Mouse (Mus musculus) c-Kit-positive CD71-negative TER-119-negative erythroid progenitor cells, embryonic 14.5 days (primary cell): Measurements from ENCODE around the gene Mrpl22.
"Not testable (repeated sequence)": the region's sequence is repeated elsewhere in the genome, so short reads cannot be mapped to it uniquely, and the experiment has no call there.

ENCODE experiments used
- DNase-seq: peaks from one replicate; pipeline ENCODE4 v3.0.0-alpha.2; 2013; ENCODE audit warnings: low read depth

Mrpl22 gene

DNA sequence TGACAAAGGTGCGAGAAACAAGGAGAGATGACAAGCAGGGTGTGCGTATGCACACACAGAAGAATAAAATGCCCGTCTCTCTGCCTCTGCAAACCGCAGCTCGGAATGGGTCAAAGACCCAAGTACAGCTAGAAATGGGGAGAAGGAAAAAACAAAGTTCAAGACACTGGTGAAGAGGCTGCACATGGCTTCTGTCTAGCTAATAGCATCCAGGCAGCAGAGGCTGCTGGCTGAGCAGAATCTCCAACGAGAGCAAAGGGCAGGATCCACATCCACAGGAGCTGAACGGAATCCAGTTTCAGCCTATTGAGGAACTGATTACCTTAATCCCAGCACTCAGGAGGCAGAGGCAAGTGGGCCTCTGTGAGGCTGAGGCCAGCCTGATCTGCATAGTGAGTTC, 9.3 kb downstream of the Mrpl22 start:
- no peak for DNase-seq

DNA sequence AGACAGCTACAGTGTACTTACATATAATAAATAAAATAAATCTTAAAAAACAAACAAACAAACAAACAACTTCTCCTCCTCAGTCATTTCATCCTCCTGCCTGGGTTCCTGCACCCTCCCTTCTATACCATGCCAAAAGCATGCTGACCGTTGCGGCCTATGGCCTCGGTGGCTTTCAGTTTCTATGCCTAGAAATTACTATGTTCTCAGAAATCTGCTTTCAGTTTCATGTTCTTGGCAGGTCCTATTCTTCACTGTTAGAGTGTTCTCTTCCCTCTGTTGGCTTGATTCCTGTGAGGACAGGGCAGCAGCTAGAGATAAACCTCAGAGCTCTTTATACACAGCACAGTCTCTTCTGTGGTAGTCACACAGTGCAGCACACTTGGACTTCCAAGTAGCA, 12.1 kb downstream of the Mrpl22 start:
- DNase-seq = no peak

DNA sequence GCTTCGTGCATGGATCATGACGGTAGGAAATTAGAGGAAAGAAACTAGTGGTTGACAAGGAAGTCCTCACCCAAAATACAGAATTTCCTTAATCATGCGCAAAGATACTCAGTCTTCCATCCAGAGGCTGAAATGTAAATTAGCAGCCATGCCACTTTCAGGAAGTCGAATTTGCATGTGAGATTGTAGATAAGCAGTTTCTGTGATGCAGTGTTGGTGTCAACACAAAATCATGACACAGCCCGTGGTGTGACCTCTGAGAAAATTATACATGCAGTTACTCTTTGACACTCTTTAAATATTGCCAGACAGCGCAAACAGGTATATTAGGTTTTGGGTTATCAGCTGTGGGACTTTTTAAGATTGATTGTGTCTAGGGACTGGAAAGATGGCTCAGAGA, 18.2 kb downstream of the Mrpl22 start:
- no peak for DNase-seq

DNA sequence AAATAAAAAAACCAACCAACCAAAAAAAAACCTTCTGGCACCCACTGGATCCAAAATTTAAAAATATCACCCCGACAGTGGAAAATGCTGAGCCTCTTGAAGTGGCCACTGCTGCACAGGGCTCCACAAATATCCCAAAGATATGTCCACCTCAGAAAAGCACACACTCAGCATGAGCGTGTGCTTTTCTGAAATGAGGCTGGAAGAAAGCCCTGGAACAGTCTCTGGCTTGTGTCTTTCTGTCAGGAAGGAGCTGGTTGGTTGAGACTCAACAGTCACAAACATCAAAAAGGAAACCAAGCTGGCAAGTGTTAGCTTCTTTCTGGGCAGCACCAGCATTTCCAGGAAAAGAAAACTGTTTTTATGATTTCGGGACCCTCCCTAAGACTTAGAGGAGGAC, 21.9 kb downstream of the Mrpl22 start:
- DNase-seq = no peak

DNA sequence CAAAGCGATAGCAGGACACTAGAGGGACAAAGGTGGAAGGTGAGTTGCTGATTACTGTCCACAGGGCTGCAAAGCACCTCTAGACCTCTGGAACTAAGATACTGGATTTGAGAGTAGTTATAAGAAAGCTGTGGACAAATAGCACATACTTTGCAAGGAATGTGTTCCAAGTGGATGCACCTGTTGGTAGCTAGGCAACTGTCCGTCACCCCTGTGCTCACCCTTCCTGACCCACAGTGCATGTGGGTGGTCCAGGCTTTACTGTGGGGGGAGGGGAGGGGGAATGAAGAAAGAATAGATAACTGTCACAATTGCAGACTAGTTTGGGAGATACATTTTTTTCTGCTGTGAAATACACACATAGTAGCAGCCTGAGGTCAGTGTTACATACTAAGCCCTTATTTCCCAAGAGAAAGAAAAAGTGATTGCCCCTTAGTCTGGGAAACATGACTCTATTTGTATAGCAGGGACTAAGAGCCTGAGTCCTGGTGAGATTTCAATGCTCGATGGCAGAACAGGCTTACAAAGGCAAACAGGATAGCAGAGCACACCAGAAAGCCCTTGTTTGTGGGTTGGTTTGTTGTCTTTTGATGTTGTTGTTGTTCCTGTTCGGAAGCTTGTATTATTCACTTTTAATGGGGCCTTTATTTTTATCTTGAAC, 22.5 kb downstream of the Mrpl22 start:
- DNase-seq = no peak

DNA sequence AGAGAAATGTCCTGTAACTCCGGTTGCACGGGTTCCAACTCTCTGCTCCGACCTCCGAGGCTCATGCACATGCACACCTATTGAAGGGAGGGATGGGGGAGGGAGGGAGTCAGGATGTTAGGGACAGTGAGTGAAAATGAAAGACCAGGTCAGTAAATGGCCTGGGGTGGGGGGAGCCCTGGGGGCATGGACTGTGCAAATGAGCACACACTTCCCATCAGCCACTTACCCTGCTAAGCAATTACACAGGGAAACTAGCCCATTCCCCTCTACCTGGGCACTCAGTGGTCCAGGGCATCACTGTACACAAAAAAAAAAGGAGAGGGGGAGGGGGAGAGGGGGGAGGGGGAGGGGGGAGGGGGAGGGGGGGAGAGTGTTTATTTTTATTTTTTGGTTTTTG, 27.2 kb downstream of the Mrpl22 start:
- DNase-seq = no peak

DNA sequence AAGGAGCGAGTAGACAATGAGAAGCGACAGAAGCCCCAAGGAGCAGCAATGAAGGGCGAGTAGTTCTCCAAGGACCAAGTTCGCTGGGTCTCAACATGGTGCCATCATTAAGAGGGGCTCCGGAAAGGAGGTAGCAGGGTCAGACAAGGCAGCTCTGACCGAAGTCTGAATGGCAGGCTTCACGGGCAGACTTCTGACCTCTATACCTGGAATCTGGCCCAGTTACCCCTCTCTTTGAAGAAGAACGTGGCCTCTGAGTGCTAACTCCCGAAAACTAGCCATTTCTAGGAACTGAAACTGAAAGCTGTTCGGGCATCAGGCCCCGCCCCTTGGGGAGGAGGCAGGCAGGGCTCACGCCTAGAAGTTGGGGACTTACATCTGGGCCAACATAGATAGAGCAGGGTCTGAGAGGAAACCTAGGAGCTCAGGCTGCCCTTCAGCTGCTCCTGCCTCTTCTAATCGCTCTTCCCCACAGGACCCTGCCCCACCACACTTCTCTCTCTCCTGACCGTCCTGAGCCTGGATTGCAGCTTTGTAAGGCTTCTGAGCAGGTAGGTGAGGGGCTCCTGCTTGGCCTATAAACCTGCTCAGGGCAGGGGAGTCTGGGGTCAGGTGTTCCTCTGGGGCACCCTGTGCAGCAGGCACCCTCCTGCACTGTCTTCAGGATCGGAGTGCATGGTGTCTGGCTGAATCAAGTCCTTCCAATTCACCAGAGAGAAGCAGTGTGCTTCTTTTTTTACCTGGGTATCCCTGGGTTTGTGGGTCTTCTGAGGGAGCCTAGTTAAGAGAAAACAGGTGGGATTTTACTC, 28.0 kb downstream of the Mrpl22 start, which contains the start of the genes Igtp and Irgm2:
Gene Igtp (plus strand): TSS at position 328 of the 809 bp plus-strand sequence.
Gene Irgm2 (plus strand): TSS at position 390 of the 809 bp plus-strand sequence.
- not testable (repeated sequence) for DNase-seq

DNA sequence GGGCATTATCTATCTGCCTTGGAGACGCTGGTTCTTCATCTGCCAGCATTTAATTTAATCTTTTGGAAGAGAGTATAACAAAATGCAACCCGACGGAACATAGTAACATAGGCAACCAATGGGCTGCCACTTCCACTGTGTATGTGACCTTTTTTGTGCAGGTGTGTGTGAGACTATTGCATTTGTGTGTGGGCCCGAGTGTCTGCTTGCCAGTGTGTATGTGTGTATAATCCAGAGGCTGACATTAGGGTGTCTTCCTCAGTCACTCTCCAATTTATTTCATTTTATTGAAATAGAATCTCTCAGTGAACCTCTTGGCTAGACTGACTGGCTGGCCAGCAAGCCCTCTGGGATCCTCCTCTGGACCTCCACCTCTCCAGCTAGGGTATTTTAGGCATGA, 28.8 kb downstream of the Mrpl22 start:
- DNase-seq = no peak

DNA sequence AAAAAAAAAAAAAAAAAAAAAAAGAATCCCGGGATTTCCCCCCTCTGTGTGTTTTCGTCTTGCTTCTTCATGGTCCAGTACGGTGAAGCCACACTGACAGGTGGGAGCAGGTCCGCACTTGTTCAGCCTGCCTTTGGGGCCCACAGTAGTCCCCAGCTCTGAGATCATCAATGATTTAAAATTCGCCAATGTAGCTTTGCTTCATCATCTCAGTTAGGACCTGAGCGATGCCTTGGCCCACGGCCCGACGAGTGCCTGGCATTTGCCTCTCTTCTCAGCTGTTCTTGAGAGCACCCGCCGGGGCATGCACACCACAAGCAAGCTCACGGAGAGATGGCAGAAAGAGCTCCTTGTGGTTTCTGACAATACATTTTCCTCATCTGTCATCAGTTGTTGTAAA, 29.6 kb downstream of the Mrpl22 start:
- DNase-seq = no peak

DNA sequence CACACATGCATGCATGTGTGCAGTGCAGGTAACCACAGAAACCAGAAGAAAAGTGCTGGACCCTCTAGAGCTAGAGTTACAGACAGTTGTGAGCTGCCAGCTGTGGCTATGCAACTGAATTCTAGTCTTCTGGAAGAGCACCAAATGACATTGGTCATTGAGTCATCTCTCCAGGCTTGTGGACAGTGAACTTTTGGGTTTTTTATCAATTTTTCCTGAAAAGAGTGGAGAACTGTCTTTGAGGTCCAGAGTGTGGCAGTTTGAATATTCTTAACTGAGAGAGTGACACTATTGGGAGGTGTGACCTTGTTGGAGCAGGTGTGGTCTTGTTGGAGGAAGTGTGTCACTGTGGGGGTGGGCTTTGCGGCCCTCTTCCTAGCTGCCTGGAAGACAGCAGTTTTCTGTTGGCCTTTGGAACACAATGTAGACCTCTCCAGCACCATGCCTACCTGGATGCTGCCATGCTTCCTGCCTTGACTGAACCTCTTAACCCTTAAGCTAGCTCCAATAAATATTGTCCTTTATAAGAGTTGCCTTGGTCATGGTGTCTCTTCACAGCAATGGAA, 38.9 kb downstream of the Mrpl22 start:
- DNase-seq = no peak

DNA sequence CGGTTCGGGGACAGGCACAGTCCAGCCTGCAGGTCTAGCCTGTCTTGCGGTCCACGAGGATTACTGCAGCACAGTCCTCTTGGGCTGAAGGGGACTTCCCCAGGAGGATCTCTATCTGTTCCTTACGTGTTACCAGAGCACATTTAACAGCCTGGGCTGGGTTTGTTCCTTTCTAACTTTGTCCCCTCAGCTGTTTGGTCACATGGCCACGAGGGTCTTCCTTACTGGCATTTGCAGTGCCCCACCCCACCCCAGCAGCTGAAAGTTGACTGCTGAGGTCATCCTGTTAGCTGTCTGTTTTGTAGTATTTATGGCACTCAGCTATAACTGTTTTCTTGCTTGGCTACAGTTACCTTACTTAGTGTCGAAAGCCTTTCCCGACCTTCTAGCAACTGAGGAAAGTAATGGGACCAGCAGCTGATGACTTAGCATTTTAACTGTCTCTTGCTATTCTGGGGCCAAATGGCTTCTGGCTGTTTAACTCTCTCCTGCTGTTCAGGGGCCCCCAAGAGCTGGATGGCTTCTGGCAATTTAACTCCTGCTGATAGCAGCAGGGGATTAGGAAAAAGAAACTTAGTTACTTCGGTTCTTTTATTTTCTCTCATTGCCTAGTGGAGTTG, 39.7 kb downstream of the Mrpl22 start:
- DNase-seq = no peak

DNA sequence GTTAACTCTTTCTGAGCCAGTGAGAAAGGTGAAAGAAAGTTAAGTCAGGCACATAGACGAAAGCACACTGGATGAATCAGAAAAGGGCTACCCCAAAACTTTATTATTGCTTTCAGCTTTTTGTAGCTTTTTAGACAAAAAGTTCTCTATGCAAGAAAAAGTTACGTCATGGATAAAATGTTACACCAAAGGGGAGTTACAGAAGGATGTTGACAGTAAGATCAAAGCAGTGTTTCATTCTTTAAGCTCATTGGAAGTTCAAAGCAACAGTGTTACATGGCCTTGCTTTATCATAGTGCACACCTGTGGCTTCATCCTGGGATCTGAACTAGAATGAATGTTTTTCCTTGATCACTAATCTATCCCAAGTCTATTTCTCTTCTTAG, 40.2 kb downstream of the Mrpl22 start:
- DNase-seq = no peak

DNA sequence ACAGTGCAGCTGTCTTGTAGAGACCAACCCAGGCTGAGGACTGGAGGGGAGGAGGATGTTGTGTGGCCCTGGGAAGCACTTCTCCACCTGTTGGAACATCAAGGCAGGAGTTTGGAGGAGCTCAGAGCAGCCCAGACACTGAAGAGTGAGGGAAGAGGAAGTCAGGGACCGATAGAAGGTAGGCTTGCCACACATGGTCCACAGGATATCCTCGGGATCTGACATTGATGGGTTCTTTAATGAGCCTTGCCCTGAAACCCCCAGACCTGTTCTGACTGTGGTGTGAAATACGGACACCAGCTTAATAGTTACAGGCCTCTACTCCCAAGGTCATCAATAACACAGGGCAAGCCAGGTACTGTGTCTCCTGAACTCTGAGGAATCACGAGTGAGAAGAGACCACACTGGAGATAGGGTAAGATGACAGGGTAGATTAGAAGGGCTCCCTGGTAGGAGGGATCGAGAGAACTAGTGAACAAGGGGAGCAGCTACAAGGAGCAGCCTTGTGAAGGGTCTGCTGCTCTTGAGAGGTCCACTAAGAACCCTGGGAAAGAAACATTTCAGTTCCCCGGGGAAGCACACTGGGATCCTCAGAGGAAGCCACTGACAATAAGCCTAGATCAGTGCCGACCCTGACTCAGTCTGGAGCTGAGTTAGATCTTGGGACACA, 42.3 kb downstream of the Mrpl22 start:
- no peak for DNase-seq

DNA sequence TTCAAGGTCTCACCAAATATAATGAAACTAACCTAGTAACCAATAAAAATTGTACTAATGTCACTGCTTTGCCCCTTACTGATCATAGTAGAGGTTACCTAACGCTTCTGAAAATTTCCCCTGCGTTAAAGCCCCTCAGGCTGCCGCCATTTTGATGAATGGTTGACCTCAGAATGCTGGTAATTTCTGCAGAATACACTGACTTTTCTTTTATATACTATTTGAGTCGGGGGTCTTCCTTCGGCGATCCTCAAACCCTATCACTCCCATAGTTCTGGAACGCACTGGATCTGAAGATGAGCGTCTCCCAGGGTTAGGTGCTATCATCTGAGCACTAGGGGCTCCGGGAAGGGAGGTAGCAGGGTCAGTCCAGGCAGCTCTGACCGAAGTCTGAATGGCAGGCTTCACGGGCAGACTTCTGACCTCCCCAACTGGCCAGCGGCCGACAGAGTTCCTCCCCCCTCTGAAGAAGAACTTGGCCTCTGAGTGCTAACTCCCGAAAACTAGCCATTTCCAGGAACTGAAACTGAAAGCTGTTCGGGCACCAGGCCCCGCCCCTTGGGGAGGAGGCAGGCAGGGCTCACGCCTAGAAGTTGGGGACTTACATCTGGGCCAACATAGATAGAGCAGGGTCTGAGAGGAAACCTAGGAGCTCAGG, 43.1 kb downstream of the Mrpl22 start:
- DNase-seq = peak; percentile 85

DNA sequence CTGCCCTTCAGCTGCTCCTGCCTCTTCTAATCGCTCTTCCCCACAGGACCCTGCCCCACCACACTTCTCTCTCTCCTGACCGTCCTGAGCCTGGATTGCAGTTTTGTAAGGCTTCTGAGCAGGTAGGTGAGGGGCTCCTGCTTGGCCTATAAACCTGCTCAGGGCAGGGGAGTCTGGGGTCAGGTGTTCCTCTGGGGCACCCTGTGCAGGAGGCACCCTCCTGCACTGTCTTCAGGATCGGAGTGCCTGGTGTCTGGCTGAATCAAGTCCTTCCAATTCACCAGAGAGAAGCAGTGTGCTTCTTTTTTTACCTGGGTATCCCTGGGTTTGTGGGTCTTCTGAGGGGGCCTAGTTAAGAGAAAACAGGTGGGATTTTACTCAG, 43.6 kb downstream of the Mrpl22 start:
- not testable (repeated sequence) for DNase-seq

DNA sequence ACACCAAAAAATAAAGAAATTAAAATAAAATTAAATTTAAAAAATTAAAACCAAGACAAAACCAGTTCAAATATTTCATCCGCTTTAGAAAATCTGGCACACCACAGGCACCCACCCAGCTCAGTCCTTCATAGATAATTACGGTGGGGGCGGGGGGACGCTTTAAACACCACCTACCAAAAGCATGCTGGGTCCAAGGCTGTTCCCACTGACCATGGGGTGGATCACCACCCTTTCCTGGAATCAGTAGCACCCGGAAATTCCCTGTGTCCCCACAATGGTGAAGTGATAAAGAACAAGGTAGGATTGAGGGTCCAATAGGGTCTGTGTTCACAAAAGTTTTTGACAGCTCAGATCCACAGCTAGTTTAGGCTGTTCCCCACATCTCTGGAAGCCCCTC, 44.4 kb downstream of the Mrpl22 start:
- no peak for DNase-seq

DNA sequence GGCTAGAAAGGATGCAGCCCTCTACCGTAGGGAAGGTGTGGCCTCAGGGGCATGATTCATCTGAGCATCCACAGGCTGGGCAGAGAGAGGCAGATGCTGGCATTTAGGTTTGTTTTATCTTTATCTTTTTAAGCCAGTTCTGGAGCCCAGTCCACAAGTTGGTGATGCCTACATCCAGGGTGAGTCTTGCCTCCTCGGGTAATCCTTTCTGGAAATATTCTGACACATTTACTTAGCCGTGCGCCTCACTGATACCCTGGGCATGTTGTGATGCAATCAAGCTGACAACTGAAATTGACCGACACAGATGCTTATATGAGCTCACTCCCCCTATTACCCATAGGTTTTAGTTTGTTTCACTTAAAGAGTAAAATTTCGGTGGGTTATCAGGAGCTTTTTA, 45.4 kb downstream of the Mrpl22 start:
- DNase-seq = no peak

DNA sequence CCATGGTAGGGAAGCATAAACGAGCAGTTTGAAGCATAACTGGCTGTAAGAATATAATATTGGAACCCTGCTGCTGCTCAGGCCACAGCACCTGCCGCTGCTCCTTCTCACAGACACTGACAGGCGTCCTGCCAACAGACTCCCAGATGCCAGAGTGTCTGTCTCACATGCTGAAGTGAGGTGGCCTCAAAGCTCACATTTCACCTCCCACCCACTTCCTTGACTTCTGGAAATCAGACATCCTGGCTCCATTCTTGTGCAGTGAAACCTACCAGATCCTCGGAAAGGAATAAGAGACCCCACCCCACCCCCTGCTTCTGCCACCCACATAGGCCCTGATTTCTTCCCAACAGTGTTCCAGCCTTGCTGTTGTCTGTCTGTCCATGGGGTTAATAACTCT, 52.3 kb downstream of the Mrpl22 start:
- DNase-seq = no peak

DNA sequence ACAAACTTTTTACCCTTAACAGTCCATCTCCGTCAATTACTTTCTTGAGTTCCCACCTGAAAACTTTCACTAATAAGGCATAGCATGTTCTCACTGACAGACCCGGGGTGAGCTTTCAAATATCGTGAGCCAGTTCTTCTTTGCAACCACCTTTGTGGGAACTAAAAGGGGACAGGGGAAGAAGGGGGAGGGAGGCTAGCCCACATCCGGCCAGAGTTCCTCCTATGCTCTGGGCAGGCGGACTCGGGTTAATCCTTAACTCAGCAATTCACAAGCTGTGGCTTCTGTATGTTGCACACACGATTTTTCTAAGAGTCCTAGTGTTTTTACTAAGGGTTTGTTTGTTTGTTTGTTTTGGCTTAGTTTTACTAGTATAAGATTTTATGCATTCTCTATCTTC, 52.9 kb downstream of the Mrpl22 start:
- DNase-seq = no peak

DNA sequence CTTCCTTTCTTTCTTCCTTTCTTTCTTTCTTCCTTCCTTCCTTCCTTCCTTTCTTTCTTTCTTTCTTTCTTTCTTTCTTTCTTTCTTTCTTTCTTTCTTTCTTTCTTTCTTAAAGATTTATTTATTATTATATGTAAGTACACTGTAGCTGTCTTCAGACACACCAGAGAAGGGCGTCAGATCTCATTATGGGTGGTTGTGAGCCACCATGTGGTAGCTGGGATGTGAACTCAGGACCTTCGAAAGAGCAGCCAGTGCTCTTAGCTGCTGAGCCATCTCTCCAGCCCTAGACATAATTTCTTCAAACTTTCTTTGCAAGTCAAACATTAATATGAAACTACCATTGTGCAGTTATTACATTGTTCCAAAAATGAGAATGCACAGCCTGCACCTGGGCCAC, 53.4 kb downstream of the Mrpl22 start:
- DNase-seq = not testable (repeated sequence)

DNA sequence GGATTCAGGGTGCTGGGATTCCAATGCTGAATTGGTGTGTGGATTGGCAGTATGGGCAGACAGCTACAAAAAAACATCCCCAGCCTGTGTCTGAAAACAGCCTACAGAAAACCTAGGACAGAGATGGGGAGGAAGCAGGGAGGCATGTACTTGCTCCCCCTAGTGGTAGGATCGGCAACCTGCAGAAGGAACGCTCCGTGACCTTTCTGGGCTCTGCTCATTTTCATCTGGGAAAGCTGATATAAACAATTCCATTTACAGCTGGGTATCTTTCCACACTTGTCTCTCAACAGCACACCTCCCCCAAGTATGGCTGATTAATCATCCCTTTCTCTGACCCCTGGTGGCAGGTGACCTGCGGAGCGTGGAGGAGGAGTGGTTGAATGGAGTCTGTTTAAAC, 54.2 kb downstream of the Mrpl22 start:
- peak; percentile 59 for DNase-seq

DNA sequence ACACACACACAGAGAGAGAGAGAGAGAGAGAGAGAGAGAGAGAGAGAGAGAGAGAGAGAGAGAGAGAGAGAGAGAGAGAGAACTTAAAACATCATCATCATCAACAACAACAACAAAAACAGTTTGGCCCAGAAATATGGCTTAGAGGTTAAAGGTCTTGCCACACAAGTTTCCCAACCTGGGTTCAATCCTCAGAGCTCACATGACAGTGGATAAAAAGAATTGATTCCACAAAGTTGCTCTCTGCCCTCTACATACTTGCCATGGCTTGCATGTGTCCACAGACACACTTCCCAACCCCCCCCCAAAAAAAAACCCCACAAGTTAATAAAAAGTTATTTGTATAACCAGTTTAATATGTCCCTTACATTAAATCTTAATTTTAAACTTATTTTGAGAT, 55.0 kb downstream of the Mrpl22 start:
- no peak for DNase-seq
